Mouse (Mus musculus) heart, postnatal 0 days (tissue): ENCODE measurements around the gene Fmo2. TPM values are rescaled to one million over a fixed set of nuclear protein-coding genes. Genes with fewer than 3 reads are reported as not detected.

Experiments
- ATAC-seq: fragments of 200-750 bp; cut with Nextera tagmentation; 2 replicates; pipeline ENCODE4 v1.8.0; 2017; ENCODE audit warnings: low read depth, moderate number of reproducible peaks, moderate library complexity; ENCODE audit not compliant: insufficient read depth
- DNase-seq: peaks from one replicate; pipeline ENCODE4 v3.0.0-alpha.2; 2016; ENCODE audit warnings: low spot score
- H3K27ac ChIP-seq: fragments of 300-500 bp; sonication (generic); 2 replicates; pipeline ENCODE4 v1.5.1; 2014; ENCODE audit warnings: low read depth, mild to moderate bottlenecking
- H3K27me3 ChIP-seq: fragments of 300-500 bp; sonication (generic); 2 replicates; pipeline ENCODE4 v1.6.1; 2014; ENCODE audit warnings: low read length, mixed read lengths; ENCODE audit not compliant: control insufficient read depth, insufficient read depth
- H3K36me3 ChIP-seq: fragments of 300-500 bp; sonication (generic); replicated peaks from 2 replicates; pipeline ENCODE4 v1.6.1; 2014; ENCODE audit warnings: low read length, mixed read lengths; ENCODE audit not compliant: control insufficient read depth, insufficient read depth
- H3K4me1 ChIP-seq: fragments of 300-500 bp; sonication (generic); 2 replicates; pipeline ENCODE4 v1.6.1; 2014; ENCODE audit warnings: antibody characterized with exemption; ENCODE audit not compliant: control insufficient read depth, insufficient read depth
- H3K4me2 ChIP-seq: fragments of 300-500 bp; sonication (generic); 2 replicates; pipeline ENCODE4 v1.6.1; 2014; ENCODE audit warnings: low read depth, mild to moderate bottlenecking, low read length, moderate library complexity
- H3K4me3 ChIP-seq: fragments of 300-500 bp; sonication (generic); 2 replicates; pipeline ENCODE4 v1.5.1; 2014; ENCODE audit warnings: low read depth, low read length
- H3K9ac ChIP-seq: fragments of 300-500 bp; sonication (generic); replicated peaks from 2 replicates; pipeline ENCODE4 v1.6.1; 2014; ENCODE audit warnings: low read depth, low read length, mixed read lengths
- H3K9me3 ChIP-seq: fragments of 300-500 bp; sonication (generic); replicated peaks from 2 replicates; pipeline ENCODE4 v1.6.1; 2016; ENCODE audit warnings: low read length; ENCODE audit not compliant: control insufficient read depth
- CTCF ChIP-seq: IDR thresholded peaks from 2 replicates; pipeline ENCODE4 v1.5.1; 2016; ENCODE audit warnings: antibody characterized with exemption, control low read depth, low read depth
- EP300 ChIP-seq: IDR thresholded peaks from 2 replicates; pipeline ENCODE4 v1.6.1; 2016; ENCODE audit warnings: antibody characterized with exemption, low read depth
- WGBS: fragments of 180-500 bp; shearing (Covaris S2); extraction: QIAGEN DNeasy Blood & Tissue Kit; methylation state at CpG from one replicate; pipeline ENCODE4 v1.1.7; 2014; 5-methylcytosine and 5-hydroxymethylcytosine counted together
- polyA plus RNA-seq: library from polyadenylated mRNA; unstranded; fragments of >200 nt; fragmentation: Nextera tagmentation; extraction: Ambion mirVana; gene quantifications from 2 replicates; pipeline ENCODE4 v1.2.1, GENCODE M21; 2015
- total RNA-seq: library from RNA; depleted of rRNA; stranded (reverse); fragments of >200 nt; gene quantifications from 2 replicates; pipeline ENCODE4 v1.2.3, GENCODE M21; 2014; ENCODE audit warnings: low replicate concordance

The Fmo2 gene
- total and polyA plus RNA-seq, 2 experiments from 2014 or later: 4.5 to 4.9 TPM

DNA sequence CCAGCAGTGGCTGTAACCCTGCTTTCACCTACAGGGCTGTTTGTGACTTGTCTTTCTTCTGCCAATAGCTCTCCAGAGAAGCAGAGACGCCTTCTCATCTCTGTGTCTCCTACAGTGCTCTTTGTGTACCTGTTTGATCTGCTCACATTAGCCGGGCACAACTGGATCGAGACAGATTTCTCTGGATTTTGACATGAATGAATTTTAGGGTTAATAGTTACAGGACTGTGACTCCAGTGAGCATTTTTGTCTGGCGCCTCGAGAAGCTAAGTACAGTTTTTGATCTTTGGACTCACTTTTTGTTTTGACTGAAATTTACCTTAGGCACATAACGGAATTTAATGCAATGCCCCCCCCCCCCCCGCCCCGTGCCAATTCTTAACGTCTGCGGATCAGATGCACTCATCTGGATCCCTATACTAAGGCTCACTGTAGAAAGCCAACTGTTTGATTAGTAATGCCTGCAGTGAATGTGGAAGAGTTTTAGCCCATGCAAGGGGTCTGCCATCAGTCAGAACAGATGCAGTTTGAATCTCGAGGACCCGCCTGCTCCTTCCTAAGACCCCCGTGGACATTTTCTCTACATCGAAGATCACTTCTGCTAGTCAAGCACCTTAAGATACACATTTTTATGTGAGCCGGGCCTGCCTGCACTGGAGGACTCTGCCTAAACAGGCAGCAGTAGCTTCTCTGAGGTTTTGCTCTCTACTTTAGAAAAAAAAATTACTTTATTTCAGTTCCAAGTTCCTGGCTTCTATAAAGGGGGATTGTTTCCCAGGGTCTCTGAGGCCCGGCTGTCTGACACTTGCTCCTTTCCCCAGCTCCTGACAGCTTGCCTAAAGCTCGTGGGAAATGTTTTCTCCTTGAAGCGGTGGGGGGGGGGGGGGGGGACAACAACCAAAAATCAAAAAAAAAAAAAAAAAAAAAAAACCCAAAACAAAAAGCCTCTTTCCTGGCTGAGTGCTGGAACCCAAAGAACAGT, 40.5 kb downstream of the Fmo2 start:
- Histone ChIP-seq H3K27ac (no peak overlapping the region), H3K9ac (no peak overlapping the region), H3K9me3 (no peaks in the 10 kb centered on the region), H3K4me2 (peak overlapping the region; percentile 44), H3K36me3 (no peaks in the 10 kb centered on the region), H3K27me3 (no peaks in the 10 kb centered on the region), H3K4me3 (peak overlapping the region; percentile 15; the same call in 1 of the 2 replicates), H3K4me1 (no peaks in the 10 kb centered on the region)
- DNase-seq (no peak), ATAC-seq (no peak)
- no peak for TF ChIP-seq EP300
- no peak for TF ChIP-seq CTCF
- 74% methylated on average over 17 of the region's 18 CpGs for WGBS

- DNase-seq (no peak), ATAC-seq (no peak)
- H3K4me1 ChIP-seq: no peaks in the 10 kb centered on the region
- H3K27me3 ChIP-seq: no peaks in the 10 kb centered on the region
- no peak overlapping the region for H3K9ac ChIP-seq
- no peak overlapping the region for H3K4me2 ChIP-seq
- H3K36me3 ChIP-seq: no peaks in the 10 kb centered on the region
- TF ChIP-seq CTCF (no peak), EP300 (no peak)
- no peaks in the 10 kb centered on the region for H3K9me3 ChIP-seq
- H3K4me3 ChIP-seq: no peak overlapping the region
- H3K27ac ChIP-seq: no peak overlapping the region
- WGBS: 30% methylated on average over 3 of the region's 3 CpGs
These were observed 44.6 kb downstream of the Fmo2 start for GRCm38 (mm10) chr1:162853812-162854482.

- Histone ChIP-seq H3K4me3 (no peak overlapping the region), H3K27ac (no peak overlapping the region), H3K36me3 (no peaks in the 10 kb centered on the region), H3K4me1 (no peaks in the 10 kb centered on the region), H3K9ac (no peak overlapping the region), H3K27me3 (no peaks in the 10 kb centered on the region), H3K4me2 (no peak overlapping the region), H3K9me3 (no peaks in the 10 kb centered on the region)
- WGBS: 90% methylated on average over 6 of the region's 6 CpGs
- DNase-seq (no peak), ATAC-seq (no peak)
- TF ChIP-seq CTCF (no peak), EP300 (no peak)
These were observed 51.0 kb downstream of the Fmo2 start for GRCm38 (mm10) chr1:162847554-162847953.

DNA sequence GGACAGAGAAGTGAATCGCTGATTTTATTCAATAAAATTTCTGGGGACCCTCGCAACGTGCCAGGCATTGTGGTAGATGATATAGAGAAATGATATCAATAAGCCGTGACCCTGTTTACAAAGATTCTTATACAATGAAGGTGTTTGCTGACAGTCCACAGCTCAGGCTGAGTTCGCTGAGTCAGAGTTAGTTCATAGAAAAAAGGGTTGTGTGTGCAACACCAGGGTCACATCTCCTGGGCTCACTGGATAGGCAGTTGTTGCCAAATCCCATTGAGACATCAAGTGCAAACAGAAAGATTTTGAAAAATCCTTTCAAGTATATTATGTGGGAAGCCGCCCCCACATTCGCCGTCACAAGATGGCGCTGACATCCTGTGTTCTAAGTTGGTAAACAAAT, 58.3 kb downstream of the Fmo2 start:
- Histone ChIP-seq H3K9me3 (no peaks in the 10 kb centered on the region), H3K27me3 (no peaks in the 10 kb centered on the region), H3K4me2 (no peak overlapping the region), H3K27ac (no peak overlapping the region), H3K4me1 (no peaks in the 10 kb centered on the region), H3K4me3 (no peak overlapping the region), H3K36me3 (no peaks in the 10 kb centered on the region), H3K9ac (no peak overlapping the region)
- TF ChIP-seq CTCF: no peak
- no peak for TF ChIP-seq EP300
- DNase-seq (no peak), ATAC-seq (no peak)
- 86% methylated on average over 9 of the region's 9 CpGs for WGBS

DNA sequence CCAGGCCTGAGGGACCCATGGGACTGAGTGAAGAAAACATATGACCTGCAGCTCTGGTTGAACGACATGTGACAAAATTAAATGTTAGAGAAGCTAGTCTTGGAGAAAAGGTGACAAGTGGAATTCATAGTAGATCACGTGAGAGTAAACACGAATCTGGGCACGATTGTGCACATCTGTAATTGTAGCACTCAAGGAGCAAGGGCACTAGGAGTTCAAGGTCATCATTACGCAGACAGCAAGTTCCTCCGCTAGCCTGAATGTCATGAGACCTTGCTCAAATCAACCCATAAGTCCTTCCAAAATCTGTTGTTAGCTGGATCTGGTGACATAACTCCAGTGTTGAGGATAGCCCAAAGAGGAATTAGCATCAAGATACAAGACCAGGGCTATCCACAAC, 59.5 kb downstream of the Fmo2 start:
- ATAC-seq (no peak), DNase-seq (no peak)
- Histone ChIP-seq H3K27me3 (no peaks in the 10 kb centered on the region), H3K9me3 (no peaks in the 10 kb centered on the region), H3K4me1 (no peaks in the 10 kb centered on the region), H3K4me3 (no peak overlapping the region), H3K27ac (no peak overlapping the region), H3K4me2 (no peak overlapping the region), H3K36me3 (no peaks in the 10 kb centered on the region), H3K9ac (no peak overlapping the region)
- no peak for TF ChIP-seq CTCF
- no peak for TF ChIP-seq EP300
- WGBS: 83% methylated on average over 6 of the region's 6 CpGs
